ENCODE assay signal across 16 mouse cellular contexts in the genomic region with DNA sequence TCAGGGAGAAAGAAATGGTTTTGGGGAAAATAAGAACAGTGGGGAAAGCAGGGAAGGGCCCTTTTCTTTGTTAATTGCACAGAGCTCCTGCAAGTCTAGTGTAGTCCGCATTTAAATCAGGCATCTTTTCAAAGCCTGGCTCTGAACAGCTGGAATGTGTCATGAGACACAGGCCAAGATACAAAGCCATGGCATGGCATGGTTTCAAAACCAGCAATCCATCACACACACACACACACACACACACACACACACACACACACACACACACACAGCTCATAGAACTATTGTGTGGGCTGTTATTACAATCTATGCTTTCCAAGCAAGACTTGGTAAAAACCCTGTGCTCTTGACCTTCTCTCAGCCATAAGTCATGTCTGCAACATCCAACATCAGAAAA.
DNase-seq lines count a peak whose midpoint lies in the region; ATAC-seq and TF ChIP-seq lines count a peak whose summit lies in the region.
"Had no signal": no experiment of that assay in that cellular context is flagged by ENCODE, and none has a peak within 500 bp of the region (broad histone marks: within the 10 kb centered on the region; RNA-seq: fewer than 3 reads in every experiment).

No protein-coding gene starts in this region.

- H3K36me3 ChIP-seq in forebrain, embryonic 13.5 days (ENCODE audit: poor library complexity, severe bottlenecking) = no peaks in the 10 kb centered on the region
- no peaks in the 10 kb centered on the region for H3K36me3 ChIP-seq in intestine, postnatal 0 days (ENCODE audit: control insufficient read depth, insufficient read depth)
- H3K36me3 ChIP-seq: heart, embryonic 12.5 days had no signal

- peak; percentile 6 for DNase-seq in kidney, postnatal 14 days
- DNase-seq in kidney, adult 11 months = no peak
- peak; percentile 32 for DNase-seq in 3T3-L1 (ENCODE audit: low read depth, low spot score)
- peak; percentile 7 to 72 for DNase-seq in adrenal gland, adult (ENCODE audit: inconsistent age in 2 of 2, low spot score in 1 of 2)
- no peak for DNase-seq in spleen, postnatal 14 days (ENCODE audit: low spot score in 2 of 2)
- DNase-seq: cerebellum, adult 8-10 months; gastrocnemius, adult 2 months; heart, postnatal 4 days; left cerebral cortex, postnatal 4 days; right cerebral cortex, adult 18-20 months; thymus, adult 2 months had no signal

- WGBS in forebrain, embryonic 13.5 days = 17% methylated on average over 1 of the region's 1 CpGs
- 74% methylated on average over 1 of the region's 1 CpGs for WGBS in intestine, postnatal 0 days

- H3K27me3 ChIP-seq in forebrain, embryonic 13.5 days = no peaks in the 10 kb centered on the region
- no peaks in the 10 kb centered on the region for H3K27me3 ChIP-seq in intestine, postnatal 0 days (replicated peaks; ENCODE audit: control insufficient read depth, insufficient read depth, low read length)
- H3K27me3 ChIP-seq: heart, embryonic 12.5 days had no signal

- H3K4me2 ChIP-seq in forebrain, embryonic 13.5 days = no peak overlapping the region
- no peak overlapping the region for H3K4me2 ChIP-seq in intestine, postnatal 0 days (replicated peaks; ENCODE audit: low read depth)
- H3K4me2 ChIP-seq: heart, embryonic 12.5 days had no signal

- no peaks in the 10 kb centered on the region for H3K9me3 ChIP-seq in forebrain, embryonic 13.5 days (replicated peaks)
- no peaks in the 10 kb centered on the region for H3K9me3 ChIP-seq in intestine, postnatal 0 days (ENCODE audit: control insufficient read depth)
- H3K9me3 ChIP-seq: heart, embryonic 12.5 days had no signal

- no peak overlapping the region for H3K27ac ChIP-seq in forebrain, embryonic 13.5 days
- H3K27ac ChIP-seq in intestine, postnatal 0 days (ENCODE audit: low read depth, low read length) = no peak overlapping the region
- H3K27ac ChIP-seq: gastrocnemius, adult 2 months; layer of hippocampus, adult 2 months had no signal

- no peak for TF ChIP-seq CTCF in intestine, postnatal 0 days (IDR thresholded peaks at IDR 0.05; ENCODE audit: low read depth)

- H3K9ac ChIP-seq in forebrain, embryonic 13.5 days = no peak overlapping the region
- no peak overlapping the region for H3K9ac ChIP-seq in intestine, postnatal 0 days (ENCODE audit: low read depth, low read length)
- H3K9ac ChIP-seq: heart, embryonic 12.5 days had no signal

- peak; percentile 71; the same call in 1 of the 2 replicates for ATAC-seq in forebrain, embryonic 13.5 days
- no peak for ATAC-seq in intestine, postnatal 0 days
- ATAC-seq: midbrain, embryonic 16.5 days had no signal

- H3K4me3 ChIP-seq in forebrain, embryonic 13.5 days = no peak overlapping the region
- H3K4me3 ChIP-seq in intestine, postnatal 0 days (ENCODE audit: low read depth, low read length) = no peak overlapping the region
- H3K4me3 ChIP-seq: gastrocnemius, adult 2 months; heart, embryonic 12.5 days; layer of hippocampus, adult 2 months had no signal

- H3K4me1 ChIP-seq in forebrain, embryonic 13.5 days = no peaks in the 10 kb centered on the region
- no peaks in the 10 kb centered on the region for H3K4me1 ChIP-seq in intestine, postnatal 0 days (replicated peaks; ENCODE audit: control insufficient read depth, insufficient read depth, low read length)
- H3K4me1 ChIP-seq: heart, embryonic 12.5 days had no signal

Comparison
In these comparisons a context has a peak if more than half of its experiments do, and no peak if none do; other contexts are left out.
1. DNase-seq: peak in kidney, postnatal 14 days (single experiment), 3T3-L1 (single experiment) and adrenal gland, adult (2 of 2); none in kidney, adult 11 months (single experiment) and spleen, postnatal 14 days (0 of 2).